Mouse (Mus musculus): ENCODE measurements around the gene Dnajc1.

GRCm38 (mm10) chr2:18389631-18390030, 3.0 kb downstream of the Dnajc1 start:
- TF ChIP-seq MAFK (IDR thresholded peaks at IDR 0.05; ENCODE audit: insufficient read depth, low read depth, low read length) (no peak), CHD2 (IDR thresholded peaks at IDR 0.05; ENCODE audit: low read depth, low read length) (no peak), HCFC1 (IDR thresholded peaks at IDR 0.05; ENCODE audit: borderline replicate concordance, insufficient read depth, low read length) (no peak), ZNF384 (IDR thresholded peaks at IDR 0.05; ENCODE audit: low read depth, low read length) (no peak)

Data from ES-E14 (cell line).